ENCODE assay signal across 14 mouse cellular contexts in the genomic region with DNA sequence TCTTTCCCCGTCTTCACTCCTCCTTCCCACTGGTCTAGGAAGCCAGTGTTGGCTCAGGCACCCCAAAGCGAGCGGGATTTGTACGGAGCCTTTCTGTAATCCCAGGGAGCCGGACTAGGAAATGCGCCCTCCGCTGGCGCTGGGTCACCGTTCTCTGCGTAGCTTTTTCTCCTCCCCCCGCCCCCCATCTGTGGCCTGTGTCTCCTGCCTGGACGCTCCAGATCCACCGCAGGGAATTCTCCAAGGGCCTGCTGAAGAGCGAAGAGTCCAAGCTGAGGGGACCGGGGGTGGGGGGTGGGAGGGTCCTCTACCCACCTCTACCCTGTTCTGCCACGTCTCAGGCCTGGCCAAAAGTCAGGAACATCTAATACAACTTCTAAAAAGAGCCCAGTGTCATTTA. TPM values are rescaled to one million over a fixed set of nuclear protein-coding genes. Genes with fewer than 3 reads are reported as not detected.
DNase-seq lines count a peak whose midpoint lies in the region; ATAC-seq lines count a peak whose summit lies in the region.
"Had no signal": no experiment of that assay in that cellular context is flagged by ENCODE, and none has a peak within 500 bp of the region (broad histone marks: within the 10 kb centered on the region; RNA-seq: fewer than 3 reads in every experiment).

No protein-coding gene starts in this region.

- DNase-seq in heart, postnatal 36 days = no peak
- DNase-seq in ES-CJ7 (ENCODE audit: low read depth, low spot score) = peak; percentile 56
- peak; percentile 55 for DNase-seq in limb, embryonic 11.5 days (ENCODE audit: low spot score)
- DNase-seq in cerebellum, postnatal 36 days = no peak
- no peak for DNase-seq in urinary bladder, postnatal 36 days (ENCODE audit: low spot score in 2 of 2)
- DNase-seq in urinary bladder, adult 2 months (ENCODE audit: low spot score) = no peak
- DNase-seq: gastrocnemius, postnatal 10 days; right cerebral cortex, postnatal 25 days had no signal

- WGBS in heart, embryonic 12.5 days = 3% methylated on average over 16 of the region's 16 CpGs
- WGBS in hindbrain, embryonic 16.5 days = under 1% methylated on average over 15 of the region's 16 CpGs
- 1% methylated on average over 16 of the region's 16 CpGs for WGBS in limb, embryonic 11.5 days

- no peak overlapping the region for H3K9ac ChIP-seq in heart, embryonic 12.5 days
- no peak overlapping the region for H3K9ac ChIP-seq in hindbrain, embryonic 16.5 days (ENCODE audit: low read depth, low read length)
- no peak overlapping the region for H3K9ac ChIP-seq in limb, embryonic 11.5 days (ENCODE audit: low read length)
- H3K9ac ChIP-seq: intestine, embryonic 15.5 days; limb, embryonic 15.5 days; midbrain, embryonic 12.5 days had no signal

- H3K27ac ChIP-seq in heart, embryonic 12.5 days (ENCODE audit: poor library complexity, severe bottlenecking) = no peak overlapping the region
- no peak overlapping the region for H3K27ac ChIP-seq in hindbrain, embryonic 16.5 days (ENCODE audit: low read depth, low read length)
- H3K27ac ChIP-seq in limb, embryonic 11.5 days (replicated peaks; ENCODE audit: low read depth, low read length) = no peak overlapping the region
- H3K27ac ChIP-seq: intestine, embryonic 15.5 days; limb, embryonic 15.5 days; midbrain, embryonic 12.5 days had no signal

- intact Hi-C loops in heart, postnatal 36 days (cut with DNase I) = loop anchor here (5.0 kb wide), 1 partner anchor 58 kb away; no protein-coding TSS in a partner anchor

- peaks cover 30% of the 10 kb centered on the region for H3K4me1 ChIP-seq in heart, embryonic 12.5 days (replicated peaks)
- peaks cover 4% of the 10 kb centered on the region; the same call in 1 of the 2 replicates for H3K4me1 ChIP-seq in hindbrain, embryonic 16.5 days (ENCODE audit: control insufficient read depth, insufficient read depth, low read depth, low read length)
- H3K4me1 ChIP-seq in limb, embryonic 11.5 days (ENCODE audit: control insufficient read depth, insufficient read depth, low read length) = peaks cover 7% of the 10 kb centered on the region; the same call in 1 of the 2 replicates

- H3K4me2 ChIP-seq in heart, embryonic 12.5 days = peak overlapping the region; percentile 47
- peak overlapping the region; percentile 17; the same call in 1 of the 2 replicates for H3K4me2 ChIP-seq in hindbrain, embryonic 16.5 days (ENCODE audit: low read length)
- H3K4me2 ChIP-seq in limb, embryonic 11.5 days (ENCODE audit: low read depth, severe bottlenecking) = no peak overlapping the region

- H3K9me3 ChIP-seq in heart, embryonic 12.5 days (replicated peaks) = no peaks in the 10 kb centered on the region; the same call in 1 of the 2 replicates
- no peaks in the 10 kb centered on the region for H3K9me3 ChIP-seq in hindbrain, embryonic 16.5 days (ENCODE audit: control insufficient read depth, low read length)
- H3K9me3 ChIP-seq in limb, embryonic 11.5 days (ENCODE audit: control insufficient read depth, low read length) = no peaks in the 10 kb centered on the region
- H3K9me3 ChIP-seq: intestine, embryonic 15.5 days; limb, embryonic 15.5 days; midbrain, embryonic 12.5 days had no signal

- no peak for ATAC-seq in heart, embryonic 12.5 days (ENCODE audit: insufficient number of reproducible peaks, low FRiP score)
- no peak for ATAC-seq in hindbrain, embryonic 16.5 days
- ATAC-seq in limb, embryonic 11.5 days (ENCODE audit: insufficient number of reproducible peaks, low FRiP score, low TSS enrichment, low read depth) = no peak
- ATAC-seq: intestine, embryonic 15.5 days had no signal

- H3K4me3 ChIP-seq in heart, embryonic 12.5 days = 0 out of 2 replicates have a peak overlapping the region, but pooled peaks have one; percentile 2
- no peak overlapping the region for H3K4me3 ChIP-seq in hindbrain, embryonic 16.5 days (ENCODE audit: low read length)
- no peak overlapping the region for H3K4me3 ChIP-seq in limb, embryonic 11.5 days (ENCODE audit: low read depth, low read length)
- H3K4me3 ChIP-seq: midbrain, embryonic 12.5 days had no signal

- H3K36me3 ChIP-seq in heart, embryonic 12.5 days = no peaks in the 10 kb centered on the region
- no peaks in the 10 kb centered on the region for H3K36me3 ChIP-seq in hindbrain, embryonic 16.5 days (ENCODE audit: control insufficient read depth, insufficient read depth, low read length)
- no peaks in the 10 kb centered on the region for H3K36me3 ChIP-seq in limb, embryonic 11.5 days (ENCODE audit: control insufficient read depth, insufficient read depth, low read length)
- H3K36me3 ChIP-seq: intestine, embryonic 15.5 days; limb, embryonic 15.5 days; midbrain, embryonic 12.5 days had no signal

- H3K27me3 ChIP-seq in heart, embryonic 12.5 days (replicated peaks) = peaks cover 97% of the 10 kb centered on the region
- H3K27me3 ChIP-seq in hindbrain, embryonic 16.5 days (replicated peaks; ENCODE audit: control insufficient read depth, insufficient read depth, low read length) = peaks cover 64% of the 10 kb centered on the region
- peaks cover 88% of the 10 kb centered on the region for H3K27me3 ChIP-seq in limb, embryonic 11.5 days (ENCODE audit: control insufficient read depth, insufficient read depth, low read length)

RNA-seq across cellular contexts. Expression of gene Pax2, which starts 15.5 kb away (rescaled TPM):
- polyA plus RNA-seq in heart, embryonic 12.5 days (2016; fragmentation: Nextera tagmentation; extraction: Ambion mirVana) = not detected in 2 replicates
- total RNA-seq in heart, postnatal 36 days (2021) = not detected
- polyA plus RNA-seq in hindbrain, embryonic 16.5 days (2015; fragmentation: Nextera tagmentation; extraction: Ambion mirVana) = 11.9 and 12.1 TPM in 2 replicates
- 0.08 and 0.14 TPM in 2 replicates for polyA plus RNA-seq in limb, embryonic 11.5 days (2014; fragmentation: Nextera tagmentation; extraction: Ambion mirVana)
- polyA plus RNA-seq in urinary bladder, adult 2 months (2012; rRNA removed) = 0.03 TPM in 1 of 2 replicates, not detected in the other
- total RNA-seq: CH12.LX; gastrocnemius, postnatal 10 days had no signal
- polyA plus RNA-seq: limb, embryonic 15.5 days had no signal

Comparison
In these comparisons a context has a peak if more than half of its experiments do, and no peak if none do; other contexts are left out.
1. DNase-seq: peak in ES-CJ7 (single experiment) and limb, embryonic 11.5 days (single experiment); none in heart, postnatal 36 days (0 of 2), cerebellum, postnatal 36 days (0 of 2), urinary bladder, postnatal 36 days (0 of 2) and urinary bladder, adult 2 months (single experiment).
2. RNA of gene Pax2, which starts 15.5 kb away (polyA plus RNA-seq): 11.9 to 12.1 TPM in hindbrain, embryonic 16.5 days; 0.08 to 0.14 TPM in limb, embryonic 11.5 days, 0.03 TPM in urinary bladder, adult 2 months and not detected in heart, embryonic 12.5 days; every median in the first group is over 10 times any median in the second.